Mouse (Mus musculus): Measurements from ENCODE around the gene Cd81. TPM values are rescaled to one million over a fixed set of nuclear protein-coding genes. Genes with fewer than 3 reads are reported as not detected.

The Cd81 gene
- total and polyA plus RNA-seq, 2 experiments from 2014 or later, result 423 to 473 TPM

GRCm38 (mm10) chr7:143013420-143014178, 38.9 kb upstream of the Cd81 start:
- WGBS, result 62% methylated on average over 8 of the region's 8 CpGs
- DNase-seq, result no peak
- no peaks in the 10 kb centered on the region; the same call in 1 of the 2 replicates for H3K4me1 ChIP-seq (ENCODE audit: insufficient read depth)
- ATAC-seq, result peak; percentile 34; the same call in 1 of the 2 replicates
- H3K9me3 ChIP-seq (ENCODE audit: low read length), result no peaks in the 10 kb centered on the region
- no peaks in the 10 kb centered on the region for H3K36me3 ChIP-seq (ENCODE audit: insufficient read depth)
- H3K27me3 ChIP-seq (ENCODE audit: insufficient read depth, low read length), result no peaks in the 10 kb centered on the region
- H3K27ac ChIP-seq (ENCODE audit: low read depth, low read length), result no peak overlapping the region
- no peak overlapping the region for H3K4me2 ChIP-seq (ENCODE audit: low read depth)
- H3K4me3 ChIP-seq (ENCODE audit: low read depth, low read length), result no peak overlapping the region
- TF ChIP-seq CTCF (IDR thresholded peaks at IDR 0.05; ENCODE audit: low read depth), result no peak
- H3K9ac ChIP-seq, result no peak overlapping the region

- ATAC-seq, result no peak
- 83% methylated on average over 7 of the region's 7 CpGs for WGBS
- no peaks in the 10 kb centered on the region for H3K9me3 ChIP-seq (ENCODE audit: low read length)
Observed at GRCm38 (mm10) chr7:143014862-143015659, 37.5 kb upstream of the Cd81 start.

GRCm38 (mm10) chr7:143015755-143016423, 36.6 kb upstream of the Cd81 start:
- 0 out of 2 replicates have a peak overlapping the region, but pooled peaks have one; percentile 21 for H3K27ac ChIP-seq (ENCODE audit: low read depth, low read length)
- H3K9me3 ChIP-seq (ENCODE audit: low read length), result no peaks in the 10 kb centered on the region
- DNase-seq (peak; percentile 78), ATAC-seq (peak; percentile 74)
- no peaks in the 10 kb centered on the region for H3K4me1 ChIP-seq (ENCODE audit: insufficient read depth)
- H3K36me3 ChIP-seq (ENCODE audit: insufficient read depth), result no peaks in the 10 kb centered on the region
- H3K9ac ChIP-seq, result no peak overlapping the region
- WGBS, result 11% methylated on average over 1 of the region's 1 CpGs
- no peak overlapping the region for H3K4me3 ChIP-seq (ENCODE audit: low read depth, low read length)
- H3K4me2 ChIP-seq (ENCODE audit: low read depth), result no peak overlapping the region
- no peak for TF ChIP-seq CTCF (IDR thresholded peaks at IDR 0.05; ENCODE audit: low read depth)
- no peaks in the 10 kb centered on the region for H3K27me3 ChIP-seq (ENCODE audit: insufficient read depth, low read length)

More at GRCm38 (mm10) chr7:143014862-143015659, 37.5 kb upstream of the Cd81 start:
- Histone ChIP-seq H3K4me2 (ENCODE audit: low read depth) (no peak overlapping the region), H3K36me3 (ENCODE audit: insufficient read depth) (no peaks in the 10 kb centered on the region), H3K4me1 (ENCODE audit: insufficient read depth) (no peaks in the 10 kb centered on the region), H3K27me3 (ENCODE audit: insufficient read depth, low read length) (no peaks in the 10 kb centered on the region), H3K27ac (ENCODE audit: low read depth, low read length) (no peak overlapping the region), H3K4me3 (ENCODE audit: low read depth, low read length) (no peak overlapping the region), H3K9ac (no peak overlapping the region)
- TF ChIP-seq CTCF (IDR thresholded peaks at IDR 0.05; ENCODE audit: low read depth), result no peak
- no peak for DNase-seq

DNA sequence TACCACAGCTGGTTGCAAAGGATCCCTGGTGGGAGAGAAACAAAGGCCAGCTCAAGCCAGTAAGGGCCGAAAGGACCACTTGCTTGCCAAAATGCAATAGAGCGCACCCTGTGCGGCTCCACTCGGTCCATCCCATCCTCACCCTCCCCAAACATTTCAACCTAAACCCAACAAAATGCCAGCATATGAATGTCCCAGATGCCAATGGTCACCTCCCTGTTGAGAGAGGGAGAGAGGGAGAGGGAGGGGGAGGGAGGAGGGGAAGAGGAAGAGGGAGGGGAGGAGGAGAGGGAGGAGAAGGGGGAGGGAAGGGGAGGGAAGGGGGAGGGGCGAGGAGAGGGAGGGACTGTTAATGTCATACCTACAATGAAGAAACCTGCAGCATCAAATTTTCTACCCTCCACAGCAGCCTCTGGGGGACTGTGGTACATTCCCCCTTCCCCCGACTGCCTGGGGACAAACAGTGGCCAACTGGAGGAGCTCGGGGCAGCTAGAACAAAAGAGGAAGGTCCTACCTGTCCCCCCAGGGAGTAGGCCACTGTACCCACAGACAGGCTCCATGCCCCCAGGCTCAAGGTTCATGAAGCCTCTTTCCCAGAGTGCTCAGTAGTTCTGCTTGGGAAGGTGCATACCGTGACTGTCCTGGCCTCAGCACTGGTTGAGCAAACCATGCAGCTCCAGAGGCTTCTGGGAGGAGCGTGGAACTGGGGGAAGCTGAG, 36.0 kb upstream of the Cd81 start:
- H3K9me3 ChIP-seq (ENCODE audit: low read length), result no peaks in the 10 kb centered on the region
- H3K36me3 ChIP-seq (ENCODE audit: insufficient read depth), result no peaks in the 10 kb centered on the region
- H3K4me3 ChIP-seq (ENCODE audit: low read depth, low read length), result no peak overlapping the region
- WGBS, result 38% methylated on average over 9 of the region's 9 CpGs
- 0 out of 2 replicates have a peak overlapping the region, but pooled peaks have one; percentile 21 for H3K27ac ChIP-seq (ENCODE audit: low read depth, low read length)
- H3K4me2 ChIP-seq (ENCODE audit: low read depth), result no peak overlapping the region
- H3K9ac ChIP-seq, result no peak overlapping the region
- H3K27me3 ChIP-seq (ENCODE audit: insufficient read depth, low read length), result no peaks in the 10 kb centered on the region
- H3K4me1 ChIP-seq (ENCODE audit: insufficient read depth), result no peaks in the 10 kb centered on the region
- ATAC-seq (peak; percentile 21), DNase-seq (no peak)
- no peak for TF ChIP-seq CTCF (IDR thresholded peaks at IDR 0.05; ENCODE audit: low read depth)

- ATAC-seq, result no peak
- H3K27me3 ChIP-seq (ENCODE audit: insufficient read depth, low read length), result no peaks in the 10 kb centered on the region
- no peak for DNase-seq
- H3K27ac ChIP-seq (ENCODE audit: low read depth, low read length), result no peak overlapping the region
- no peak overlapping the region for H3K9ac ChIP-seq
- H3K36me3 ChIP-seq (ENCODE audit: insufficient read depth), result no peaks in the 10 kb centered on the region
- H3K4me3 ChIP-seq (ENCODE audit: low read depth, low read length), result no peak overlapping the region
- H3K9me3 ChIP-seq (ENCODE audit: low read length), result no peaks in the 10 kb centered on the region
- TF ChIP-seq CTCF (IDR thresholded peaks at IDR 0.05; ENCODE audit: low read depth), result no peak
- 75% methylated on average over 4 of the region's 4 CpGs for WGBS
- no peaks in the 10 kb centered on the region for H3K4me1 ChIP-seq (ENCODE audit: insufficient read depth)
- no peak overlapping the region for H3K4me2 ChIP-seq (ENCODE audit: low read depth)
Observed at GRCm38 (mm10) chr7:143017181-143017580, 35.4 kb upstream of the Cd81 start.

DNA sequence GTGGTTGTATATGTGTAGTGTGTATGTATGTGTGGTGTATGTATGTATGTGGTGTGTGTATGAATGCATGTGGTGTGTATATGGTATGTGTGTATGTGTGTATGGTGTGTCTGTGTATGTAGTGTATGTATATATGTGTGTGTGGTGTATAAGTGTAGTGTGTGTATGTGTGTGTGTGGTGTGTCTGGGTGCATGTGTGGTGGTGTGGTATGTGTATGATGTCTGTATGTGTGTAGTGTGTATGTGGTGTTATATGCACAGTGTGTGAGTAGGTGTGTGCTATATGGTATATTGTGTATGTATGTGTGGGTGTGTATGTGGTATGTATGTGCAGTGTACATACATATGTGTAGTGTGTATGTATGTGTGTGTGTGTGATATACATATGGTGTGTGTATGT, 32.5 kb upstream of the Cd81 start:
- Histone ChIP-seq H3K4me1 (ENCODE audit: insufficient read depth) (no peaks in the 10 kb centered on the region), H3K36me3 (ENCODE audit: insufficient read depth) (peaks cover 3% of the 10 kb centered on the region), H3K27me3 (ENCODE audit: insufficient read depth, low read length) (no peaks in the 10 kb centered on the region), H3K4me3 (ENCODE audit: low read depth, low read length) (no peak overlapping the region), H3K27ac (ENCODE audit: low read depth, low read length) (no peak overlapping the region), H3K9ac (no peak overlapping the region), H3K4me2 (ENCODE audit: low read depth) (no peak overlapping the region), H3K9me3 (ENCODE audit: low read length) (no peaks in the 10 kb centered on the region)
- DNase-seq (no peak), ATAC-seq (no peak)
- TF ChIP-seq CTCF (IDR thresholded peaks at IDR 0.05; ENCODE audit: low read depth), result no peak

Measured in forebrain, postnatal 0 days (tissue).